ENCODE assay signal across 15 mouse cellular contexts in genomic region chr11:57250129-57250528, GRCm38 (mm10).
"Had no signal": no experiment of that assay in that cellular context is flagged by ENCODE, and none has a peak within 500 bp of the region (broad histone marks: within the 10 kb centered on the region; RNA-seq: fewer than 3 reads in every experiment).

No protein-coding gene starts in this region.

- H3K4me2 ChIP-seq: liver, embryonic 11.5 days; liver, embryonic 15.5 days had no signal

- H3K27ac ChIP-seq: left cerebral cortex, adult 2 months; limb, embryonic 10.5 days; liver, embryonic 15.5 days; midbrain, embryonic 10.5 days had no signal

- ATAC-seq: lung, postnatal 0 days had no signal

- H3K4me1 ChIP-seq: limb, embryonic 10.5 days; liver, embryonic 15.5 days had no signal

- H3K36me3 ChIP-seq: limb, embryonic 10.5 days; liver, embryonic 15.5 days; midbrain, embryonic 10.5 days had no signal

- DNase-seq: kidney, adult 18-20 months; kidney, postnatal 10 days; kidney, postnatal 4 days; lung, adult 2 months; lung, postnatal 36 days; right cerebral cortex, adult 18-20 months; right cerebral cortex, postnatal 25 days; thymus, postnatal 36 days had no signal

- H3K9ac ChIP-seq: liver, embryonic 15.5 days had no signal

- H3K27me3 ChIP-seq: liver, embryonic 15.5 days had no signal

- H3K4me3 ChIP-seq: left cerebral cortex, adult 2 months; limb, embryonic 10.5 days; liver, embryonic 15.5 days; midbrain, embryonic 10.5 days; myocyte had no signal

- H3K9me3 ChIP-seq: limb, embryonic 10.5 days; liver, embryonic 15.5 days; midbrain, embryonic 10.5 days had no signal
